24 mouse cellular contexts compared by ENCODE assay signal in the genomic region with DNA sequence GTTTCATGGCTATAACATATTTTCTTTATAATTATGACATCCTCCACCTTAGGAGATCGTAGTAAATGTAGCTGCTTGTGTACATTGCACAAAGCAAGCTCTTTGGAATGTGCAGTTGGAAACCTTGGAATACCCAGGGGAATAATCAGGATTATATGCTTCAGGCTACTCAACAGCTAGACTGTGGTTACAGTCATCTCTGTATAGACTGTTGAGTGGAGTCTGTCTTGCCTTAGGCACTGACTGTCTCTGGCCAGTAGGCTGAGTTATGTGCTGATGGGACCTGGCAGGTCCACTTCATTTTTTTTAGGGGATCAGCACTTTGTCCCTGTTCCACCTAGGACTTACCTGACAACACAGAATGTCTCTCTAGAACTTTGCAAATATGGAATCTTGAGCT. TPM values are rescaled to one million over a fixed set of nuclear protein-coding genes. Genes with fewer than 3 reads are reported as not detected.
A peak's percentile ranks its signal among the peaks of the same experiment; 100 is the strongest.
DNase-seq lines count a peak whose midpoint lies in the region; ATAC-seq and TF ChIP-seq lines count a peak whose summit lies in the region.
"Had no signal": no experiment of that assay in that cellular context is flagged by ENCODE, and none has a peak within 500 bp of the region (broad histone marks: within the 10 kb centered on the region; RNA-seq: fewer than 3 reads in every experiment).

No protein-coding gene starts in this region.

- TF ChIP-seq POLR2A in kidney, adult 2 months (IDR thresholded peaks at IDR 0.05; ENCODE audit: low read depth, low read length) = no peak
- no peak for TF ChIP-seq POLR2A in CH12.LX (IDR thresholded peaks at IDR 0.05; ENCODE audit: low read depth, low read length)

- no peak overlapping the region for H3K27ac ChIP-seq in kidney, adult 2 months (ENCODE audit: insufficient read depth, low read depth, low read length)
- no peak overlapping the region for H3K27ac ChIP-seq in kidney, embryonic 15.5 days
- H3K27ac ChIP-seq in CH12.LX (ENCODE audit: insufficient read depth, low read depth) = no peak overlapping the region; the same call in 1 of the 2 replicates
- H3K27ac ChIP-seq in limb, embryonic 12.5 days = peak overlapping the region; percentile 25; the same call in 1 of the 2 replicates
- H3K27ac ChIP-seq in liver, embryonic 15.5 days (replicated peaks) = peak overlapping the region; percentile 71
- no peak overlapping the region for H3K27ac ChIP-seq in heart, embryonic 10.5 days
- H3K27ac ChIP-seq in layer of hippocampus, adult 2 months = no peak overlapping the region
- H3K27ac ChIP-seq: embryonic facial prominence, embryonic 13.5 days; forebrain, embryonic 15.5 days; heart, adult 2 months; hindbrain, embryonic 13.5 days; midbrain, embryonic 13.5 days; stomach, postnatal 0 days had no signal

- no peaks in the 10 kb centered on the region for H3K27me3 ChIP-seq in kidney, adult 2 months (replicated peaks; ENCODE audit: control insufficient read depth, insufficient read depth, low read length)
- no peaks in the 10 kb centered on the region for H3K27me3 ChIP-seq in kidney, embryonic 15.5 days
- H3K27me3 ChIP-seq in CH12.LX (replicated peaks) = no peaks in the 10 kb centered on the region
- H3K27me3 ChIP-seq in limb, embryonic 12.5 days = no peaks in the 10 kb centered on the region
- no peaks in the 10 kb centered on the region for H3K27me3 ChIP-seq in liver, embryonic 15.5 days
- no peaks in the 10 kb centered on the region for H3K27me3 ChIP-seq in heart, embryonic 10.5 days (ENCODE audit: insufficient read depth, poor library complexity, severe bottlenecking)
- H3K27me3 ChIP-seq: embryonic facial prominence, embryonic 13.5 days; forebrain, embryonic 15.5 days; hindbrain, embryonic 13.5 days; midbrain, embryonic 13.5 days had no signal

- no peak for DNase-seq in kidney, adult 2 months
- DNase-seq in CH12.LX (ENCODE audit: extremely low read depth) = no peak
- DNase-seq in heart, embryonic 10.5 days (ENCODE audit: low spot score) = no peak
- no peak for DNase-seq in heart, adult 18-20 months
- no peak for DNase-seq in layer of hippocampus, adult 2 months (ENCODE audit: low spot score in 2 of 2)
- DNase-seq: adrenal gland, postnatal 25 days; B cell, adult 2 months; cerebellum, adult 9-10 months; gastrocnemius, postnatal 14 days; heart, adult 2 months; kidney, postnatal 4 days; layer of hippocampus, adult 9-11 months; lung, adult 2 months; lung, postnatal 14 days; thymus, adult 2 months; thymus, postnatal 4 days had no signal

- no peak overlapping the region for H3K4me3 ChIP-seq in kidney, adult 2 months (ENCODE audit: insufficient read depth, low read depth, low read length)
- H3K4me3 ChIP-seq in kidney, embryonic 15.5 days (replicated peaks) = no peak overlapping the region
- no peak overlapping the region for H3K4me3 ChIP-seq in CH12.LX (replicated peaks in 1 of 3; ENCODE audit: low read depth in 2 of 3, low read length in 2 of 3, poor library complexity in 1 of 3)
- no peak overlapping the region for H3K4me3 ChIP-seq in limb, embryonic 12.5 days (replicated peaks)
- no peak overlapping the region for H3K4me3 ChIP-seq in liver, embryonic 15.5 days (replicated peaks)
- no peak overlapping the region for H3K4me3 ChIP-seq in heart, embryonic 10.5 days
- no peak overlapping the region for H3K4me3 ChIP-seq in layer of hippocampus, adult 2 months
- H3K4me3 ChIP-seq: embryonic facial prominence, embryonic 13.5 days; forebrain, embryonic 15.5 days; heart, adult 2 months; hindbrain, embryonic 13.5 days; midbrain, embryonic 13.5 days had no signal

- TF ChIP-seq EP300 in CH12.LX (IDR thresholded peaks at IDR 0.05; ENCODE audit: low read length) = no peak

- dilution Hi-C loops in CH12.LX (cut with MboI; ENCODE audit: extremely low pct_ligation_motif_present, extremely low pct_unique_long_range_greater_than_20kb, low sequenced_read_pairs) = no loop called here

- H3K4me1 ChIP-seq in kidney, adult 2 months (ENCODE audit: control insufficient read depth, insufficient read depth, low read length) = peaks cover 37% of the 10 kb centered on the region
- peaks cover 39% of the 10 kb centered on the region for H3K4me1 ChIP-seq in kidney, embryonic 15.5 days
- peaks cover 27 to 78% of the 10 kb centered on the region in 2 experiments for H3K4me1 ChIP-seq in CH12.LX (ENCODE audit: control insufficient read depth in 1 of 2, insufficient read depth in 2 of 2)
- H3K4me1 ChIP-seq in limb, embryonic 12.5 days (replicated peaks) = peaks cover 45% of the 10 kb centered on the region
- H3K4me1 ChIP-seq in liver, embryonic 15.5 days (replicated peaks) = peaks cover 82% of the 10 kb centered on the region
- H3K4me1 ChIP-seq in heart, embryonic 10.5 days = peaks cover 23% of the 10 kb centered on the region

- no peak for ATAC-seq in kidney, embryonic 15.5 days (replicated peaks; ENCODE audit: low FRiP score)
- 0 out of 2 replicates have a peak, but pooled peaks have one; percentile 60 for ATAC-seq in limb, embryonic 12.5 days (ENCODE audit: insufficient number of reproducible peaks, insufficient read depth, low FRiP score, low TSS enrichment, low read depth)
- no peak for ATAC-seq in liver, embryonic 15.5 days (ENCODE audit: insufficient read depth)
- ATAC-seq: forebrain, embryonic 15.5 days; midbrain, embryonic 13.5 days had no signal

- H3K9me3 ChIP-seq in kidney, embryonic 15.5 days (replicated peaks) = no peaks in the 10 kb centered on the region
- H3K9me3 ChIP-seq in CH12.LX (replicated peaks; ENCODE audit: low read length) = peaks cover 8% of the 10 kb centered on the region
- H3K9me3 ChIP-seq in limb, embryonic 12.5 days = no peaks in the 10 kb centered on the region
- H3K9me3 ChIP-seq in liver, embryonic 15.5 days (replicated peaks) = no peaks in the 10 kb centered on the region
- no peaks in the 10 kb centered on the region for H3K9me3 ChIP-seq in heart, embryonic 10.5 days
- H3K9me3 ChIP-seq: embryonic facial prominence, embryonic 13.5 days; forebrain, embryonic 15.5 days; midbrain, embryonic 13.5 days had no signal

- no peak; the same call in 1 of the 2 replicates for TF ChIP-seq RAD21 in CH12.LX (IDR thresholded peaks at IDR 0.05; ENCODE audit: low read depth, low read length)

- peaks cover 27% of the 10 kb centered on the region for H3K79me2 ChIP-seq in CH12.LX (replicated peaks; ENCODE audit: control insufficient read depth, extremely low read depth, insufficient read depth, poor library complexity, severe bottlenecking)

- WGBS in kidney, adult 2 months = 84% methylated on average over 1 of the region's 1 CpGs
- WGBS in kidney, embryonic 15.5 days = 68% methylated on average over 1 of the region's 1 CpGs
- 60% methylated on average over 1 of the region's 1 CpGs for WGBS in limb, embryonic 12.5 days
- 67% methylated on average over 1 of the region's 1 CpGs for WGBS in liver, embryonic 15.5 days (ENCODE audit: insufficient replicate concordance)
- WGBS in heart, embryonic 10.5 days = 81% methylated on average over 1 of the region's 1 CpGs

- peaks cover 2% of the 10 kb centered on the region; the same call in 1 of the 2 replicates for H3K36me3 ChIP-seq in kidney, adult 2 months (ENCODE audit: control insufficient read depth, insufficient read depth, low read length)
- H3K36me3 ChIP-seq in kidney, embryonic 15.5 days = peaks cover 24% of the 10 kb centered on the region
- H3K36me3 ChIP-seq in CH12.LX (replicated peaks in 1 of 2; ENCODE audit: control insufficient read depth in 1 of 2, insufficient read depth in 1 of 2, low read length in 1 of 2) = peaks cover 6 to 12% of the 10 kb centered on the region in 2 experiments
- peaks cover 15% of the 10 kb centered on the region for H3K36me3 ChIP-seq in limb, embryonic 12.5 days
- H3K36me3 ChIP-seq in liver, embryonic 15.5 days (replicated peaks) = peaks cover 33% of the 10 kb centered on the region
- peaks cover 11% of the 10 kb centered on the region for H3K36me3 ChIP-seq in heart, embryonic 10.5 days

- in situ Hi-C loops in CH12.LX (cut with MboI; ENCODE audit: low pct_ligation_motif_present, low pct_unique_long_range_greater_than_20kb, low sequenced_read_pairs) = no loop called here

- no peak overlapping the region for H3K9ac ChIP-seq in kidney, embryonic 15.5 days
- H3K9ac ChIP-seq in CH12.LX (ENCODE audit: insufficient read depth, low read depth) = no peak overlapping the region
- no peak overlapping the region for H3K9ac ChIP-seq in limb, embryonic 12.5 days (replicated peaks)
- H3K9ac ChIP-seq in liver, embryonic 15.5 days = no peak overlapping the region; the same call in 1 of the 2 replicates
- H3K9ac ChIP-seq: embryonic facial prominence, embryonic 13.5 days; forebrain, embryonic 15.5 days; hindbrain, embryonic 13.5 days; midbrain, embryonic 13.5 days had no signal

- H3K4me2 ChIP-seq in kidney, embryonic 15.5 days = no peak overlapping the region
- H3K4me2 ChIP-seq in CH12.LX (ENCODE audit: insufficient read depth, low read depth, poor library complexity, severe bottlenecking) = no peak overlapping the region
- no peak overlapping the region for H3K4me2 ChIP-seq in limb, embryonic 12.5 days
- no peak overlapping the region for H3K4me2 ChIP-seq in liver, embryonic 15.5 days
- H3K4me2 ChIP-seq: embryonic facial prominence, embryonic 13.5 days; forebrain, embryonic 15.5 days; hindbrain, embryonic 13.5 days; midbrain, embryonic 13.5 days had no signal

- TF ChIP-seq CTCF in kidney, adult 2 months (conservative IDR thresholded peaks at IDR 0.05; ENCODE audit: insufficient read depth, insufficient read length, low read depth, low read length) = 0 out of 2 replicates have a peak, but pooled peaks have one; percentile 9
- TF ChIP-seq CTCF in CH12.LX (conservative IDR thresholded peaks at IDR 0.05 in 1 of 2, IDR thresholded peaks at IDR 0.05 in 1 of 2; ENCODE audit: low read depth in 2 of 2, low read length in 2 of 2) = peak in 1 of 2 experiments; percentile 27; a peak in 2 of 4 replicates
- no peak for TF ChIP-seq CTCF in layer of hippocampus, adult 2 months (conservative IDR thresholded peaks at IDR 0.05)

TF ChIP-seq in CH12.LX, 34 proteins besides CTCF, POLR2A, EP300 and RAD21:
- TF ChIP-seq IRF4 (IDR thresholded peaks at IDR 0.05; ENCODE audit: low read depth, low read length) (no peak), ZNF384 (IDR thresholded peaks at IDR 0.05; ENCODE audit: low read depth, low read length) (peak; percentile 35; the same call in 1 of the 2 replicates)
TF ChIP-seq in CH12.LX: peak in this region for 1.

RNA-seq across cellular contexts. Expression of gene Lpin2, which starts 31.3 kb away (rescaled TPM):
- 17.7 and 20.5 TPM in 2 replicates for polyA plus RNA-seq in kidney, adult 2 months (2012; rRNA removed)
- 70.7 and 75.3 TPM in 2 replicates for polyA plus RNA-seq in kidney, embryonic 15.5 days (2015; fragmentation: Nextera tagmentation; extraction: Ambion mirVana)
- total RNA-seq in CH12.LX (2012; rRNA removed) (25.1 and 28.1 TPM in 2 replicates), CH12.LX (2014; rRNA removed) (25.4 TPM in 2 replicates)
- polyA plus RNA-seq in CH12.LX (2012; ENCODE audit: insufficient read length, low read depth) = 30.4 and 31.4 TPM in 2 replicates
- polyA plus RNA-seq in limb, embryonic 12.5 days (2016; fragmentation: Nextera tagmentation; extraction: Ambion mirVana) = 62.9 and 63.3 TPM in 2 replicates
- polyA plus RNA-seq in liver, embryonic 15.5 days (2015; fragmentation: Nextera tagmentation; extraction: Ambion mirVana) = 42.3 and 46.7 TPM in 2 replicates
- 20.9 and 24.2 TPM in 2 replicates for polyA plus RNA-seq in heart, embryonic 10.5 days (2016; fragmentation: Nextera tagmentation; extraction: Ambion mirVana)
- total RNA-seq in heart, adult 18-20 months (2021) = 10 to 100 TPM; 14.6 to 19.1 TPM
- 100 to 1,000 TPM in 1 of 2 experiments, 10 to 100 TPM in 1; 95.8 to 109 TPM for total RNA-seq in layer of hippocampus, adult 2 months (2021)

Comparison
In these comparisons a context has a peak if more than half of its experiments do, and no peak if none do; other contexts are left out.
1. H3K27ac ChIP-seq: peak in limb, embryonic 12.5 days (single experiment) and liver, embryonic 15.5 days (single experiment); none in kidney, adult 2 months (single experiment), kidney, embryonic 15.5 days (single experiment), CH12.LX (single experiment), heart, embryonic 10.5 days (single experiment) and layer of hippocampus, adult 2 months (single experiment).